ENCODE assay signal across 15 mouse cellular contexts in the genomic region with DNA sequence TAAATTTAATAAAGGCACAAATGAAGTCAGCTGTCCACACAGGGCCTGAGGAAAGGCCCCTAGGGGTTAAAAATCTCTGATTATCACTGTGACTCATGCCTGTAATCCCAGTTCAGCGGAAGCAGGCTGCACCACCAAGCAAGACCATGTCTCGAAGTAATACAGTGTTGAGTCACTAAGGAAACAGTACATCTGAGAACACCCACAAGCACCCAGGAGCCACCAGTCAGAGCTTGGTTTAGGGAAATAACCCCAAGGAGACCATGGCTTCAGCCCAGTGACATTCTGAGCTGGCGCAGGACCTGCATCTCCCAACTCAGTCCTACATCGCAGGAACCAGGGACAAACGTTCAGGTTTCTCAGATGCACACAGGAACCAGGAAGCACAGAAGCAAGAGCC. TPM values are rescaled to one million over a fixed set of nuclear protein-coding genes. Genes with fewer than 3 reads are reported as not detected.
DNase-seq lines count a peak whose midpoint lies in the region; ATAC-seq lines count a peak whose summit lies in the region.
"Had no signal": no experiment of that assay in that cellular context is flagged by ENCODE, and none has a peak within 500 bp of the region (broad histone marks: within the 10 kb centered on the region; RNA-seq: fewer than 3 reads in every experiment).

No protein-coding gene starts in this region.

- H3K36me3 ChIP-seq in kidney, embryonic 14.5 days (ENCODE audit: control insufficient read depth, insufficient read depth, low read length), result no peaks in the 10 kb centered on the region
- H3K36me3 ChIP-seq: midbrain, embryonic 13.5 days; neural tube, embryonic 12.5 days had no signal

- 0 out of 2 replicates have a peak, but pooled peaks have one; percentile 9 for ATAC-seq in megakaryocyte progenitor cell, adult 5-6 weeks (replicated peaks; ENCODE audit: poor library complexity)
- no peak for ATAC-seq in kidney, embryonic 14.5 days (ENCODE audit: low FRiP score, low TSS enrichment)
- ATAC-seq: midbrain, embryonic 13.5 days had no signal

- no peak overlapping the region for H3K4me3 ChIP-seq in kidney, embryonic 14.5 days (ENCODE audit: low read length)
- H3K4me3 ChIP-seq: limb, embryonic 15.5 days; midbrain, embryonic 13.5 days; neural tube, embryonic 12.5 days had no signal

- no peaks in the 10 kb centered on the region for H3K27me3 ChIP-seq in kidney, embryonic 14.5 days (ENCODE audit: control insufficient read depth, insufficient read depth, low read length)
- H3K27me3 ChIP-seq: limb, embryonic 15.5 days; midbrain, embryonic 13.5 days; neural tube, embryonic 12.5 days had no signal

- H3K9me3 ChIP-seq in kidney, embryonic 14.5 days (ENCODE audit: control insufficient read depth, low read length), result no peaks in the 10 kb centered on the region
- H3K9me3 ChIP-seq: limb, embryonic 15.5 days; midbrain, embryonic 13.5 days; neural tube, embryonic 12.5 days had no signal

- 72% methylated on average over 5 of the region's 5 CpGs for WGBS in kidney, embryonic 14.5 days

- H3K9ac ChIP-seq in kidney, embryonic 14.5 days (ENCODE audit: low read depth, low read length), result no peak overlapping the region
- H3K9ac ChIP-seq: limb, embryonic 15.5 days; midbrain, embryonic 13.5 days; neural tube, embryonic 12.5 days had no signal

- peak; percentile 23 to 46 for DNase-seq in heart, adult 18-20 months
- DNase-seq in heart, postnatal 25 days (ENCODE audit: low spot score), result no peak
- peak; percentile 89 for DNase-seq in 416B (ENCODE audit: low read depth)
- DNase-seq in brain, adult 2 months (ENCODE audit: low read depth, low spot score), result peak; percentile 35
- DNase-seq in cerebellum, adult 9-10 months, result no peak
- DNase-seq in layer of hippocampus, postnatal 25 days (ENCODE audit: extremely low spot score in 1 of 2, low spot score in 1 of 2), result no peak
- DNase-seq: adrenal gland, adult 8-10 months; cerebellum, adult 18-20 months; lung, postnatal 14 days; thymus, adult 2 months had no signal

- 0 out of 2 replicates have a peak, but pooled peaks cover 3% of the 10 kb centered on the region for H3K4me1 ChIP-seq in kidney, embryonic 14.5 days (ENCODE audit: control insufficient read depth, insufficient read depth, low read length)
- H3K4me1 ChIP-seq: limb, embryonic 15.5 days; midbrain, embryonic 13.5 days; neural tube, embryonic 12.5 days had no signal

- no peak overlapping the region for H3K4me2 ChIP-seq in kidney, embryonic 14.5 days (replicated peaks; ENCODE audit: low read depth, low read length)
- H3K4me2 ChIP-seq: limb, embryonic 15.5 days; midbrain, embryonic 13.5 days; neural tube, embryonic 12.5 days had no signal

- H3K27ac ChIP-seq in kidney, embryonic 14.5 days (ENCODE audit: low read depth, low read length), result no peak overlapping the region
- H3K27ac ChIP-seq: limb, embryonic 15.5 days; midbrain, embryonic 13.5 days; neural tube, embryonic 12.5 days had no signal

- intact Hi-C loops in heart, postnatal 25 days (cut with DNase I), result no loop called here

RNA-seq across cellular contexts. Expression of a gene that starts 17.5 kb away (rescaled TPM):
- total RNA-seq in heart, adult 18-20 months (2021), result 10 to 100 TPM; 30.1 to 33.4 TPM
- 10 to 100 TPM; 24.1 to 25.1 TPM for total RNA-seq in heart, postnatal 25 days (2021)
- total RNA-seq in megakaryocyte progenitor cell, adult 5-6 weeks (2015), result 18.3 and 19.6 TPM in 2 replicates
- total RNA-seq in megakaryocyte progenitor cell, adult 5-6 weeks (2017), result 13.3 and 14.4 TPM in 2 replicates
- polyA plus RNA-seq in kidney, embryonic 14.5 days (2014; fragmentation: Nextera tagmentation; extraction: Ambion mirVana), result 15.3 and 16.9 TPM in 2 replicates
- total RNA-seq in layer of hippocampus, postnatal 25 days (2021), result 10 to 100 TPM; 14.2 to 15.3 TPM

Comparison
In these comparisons a context has a peak if more than half of its experiments do, and no peak if none do; other contexts are left out.
1. DNase-seq: peak in heart, adult 18-20 months (2 of 2), 416B (single experiment) and brain, adult 2 months (single experiment); none in heart, postnatal 25 days (single experiment), cerebellum, adult 9-10 months (single experiment) and layer of hippocampus, postnatal 25 days (0 of 2).